Mouse (Mus musculus): ENCODE data around the gene Olfr1432. TPM values are rescaled to one million over a fixed set of nuclear protein-coding genes. Genes with fewer than 3 reads are reported as not detected.

Gene Olfr1432
- polyA plus RNA-seq (2014; fragmentation: Illumina TruSeq; extraction: RNeasy Lipid Tissue Mini Kit (QIAGEN cat#74804); ENCODE audit: low read depth, low replicate concordance): not detected

GRCm38 (mm10) chr19:12232496-12232895, at the start of gene Olfr1432:
TSS of gene Olfr1432 (minus strand) at chr19:12232596.

DNA sequence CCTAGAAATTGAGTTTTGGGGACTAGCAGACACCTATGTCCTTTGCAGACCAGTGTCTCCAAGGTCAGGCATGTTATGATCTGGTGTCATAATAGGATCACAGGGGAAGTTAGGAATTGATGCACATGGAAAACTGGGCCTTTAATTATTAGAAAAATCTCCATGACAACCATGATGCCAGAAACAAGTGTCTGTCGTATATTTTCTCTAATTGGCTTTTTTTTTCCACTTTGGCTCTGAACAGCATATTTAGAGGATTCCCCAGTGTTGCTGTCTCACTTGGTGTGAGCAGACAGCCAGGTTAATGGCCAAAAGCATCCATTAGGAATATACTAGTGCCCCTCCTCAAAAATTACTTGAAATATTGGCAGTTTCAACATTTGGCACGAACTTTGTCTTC, 47.2 kb upstream of the Olfr1432 start, which contains the start of gene Olfr1434:
TSS of gene Olfr1434 (plus strand) at position 301 of the 400 bp plus-strand sequence.

DNA sequence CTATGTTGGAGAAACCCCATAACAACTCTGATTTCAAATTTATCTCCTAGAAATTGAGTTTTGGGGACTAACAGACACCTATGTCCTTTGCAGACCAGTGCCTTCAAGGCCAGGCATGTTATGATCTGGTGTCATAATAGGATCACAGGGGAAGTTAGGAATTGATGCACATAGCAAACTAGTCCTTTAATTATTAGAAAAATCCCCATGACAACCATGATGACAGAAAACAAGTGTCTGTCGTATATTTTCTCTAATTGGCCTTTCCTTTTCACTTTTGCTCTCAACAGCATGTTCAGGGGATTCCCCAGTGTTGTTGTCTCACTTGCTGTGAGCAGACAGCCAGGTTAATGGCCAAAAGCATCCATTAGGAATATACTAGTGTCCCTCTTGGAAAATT, 28.3 kb upstream of the Olfr1432 start, which contains the start of gene Olfr235:
TSS of gene Olfr235 (plus strand) at position 301 of the 400 bp plus-strand sequence.

DNA sequence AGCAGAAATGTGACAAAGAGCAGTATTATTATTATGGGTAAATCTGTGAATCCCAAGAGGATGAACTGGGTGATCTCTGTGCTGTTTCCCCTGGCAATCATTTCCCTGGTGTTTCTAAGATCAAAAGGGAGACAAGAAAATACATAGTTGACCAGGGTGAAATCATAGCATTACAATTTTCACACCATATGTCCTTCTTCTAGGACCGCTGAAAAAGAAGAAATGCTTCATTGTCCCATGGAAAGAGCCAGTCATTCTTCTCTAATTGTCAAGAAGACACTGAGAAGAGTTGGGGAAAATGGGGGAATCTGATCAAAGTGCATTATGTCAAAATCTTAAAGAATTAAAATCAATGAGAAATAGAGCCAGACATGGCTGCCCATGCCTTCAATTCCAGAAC, 9.2 kb upstream of the Olfr1432 start, which contains the start of gene Olfr262:
TSS of gene Olfr262 (minus strand) at position 101 of the 400 bp plus-strand sequence.

DNA sequence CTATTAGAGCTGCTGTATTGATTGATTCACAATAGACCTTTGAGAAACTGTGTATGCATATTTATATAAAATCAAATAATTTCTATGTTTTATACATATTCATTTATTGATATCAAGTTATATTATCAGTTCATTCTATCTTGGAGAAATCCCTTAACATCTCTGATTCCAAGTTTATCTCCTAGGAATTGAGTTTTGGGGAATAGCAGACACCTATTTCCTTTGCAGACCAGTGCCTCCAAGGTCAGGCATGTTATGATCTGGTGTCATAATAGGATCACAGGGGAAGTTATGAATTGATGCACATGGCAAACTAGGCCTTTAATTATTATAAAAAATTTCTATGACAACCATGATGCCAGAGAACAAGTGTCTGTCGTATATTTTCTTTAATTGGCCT, 32.1 kb downstream of the Olfr1432 start, which contains the start of gene Olfr1431:
TSS of gene Olfr1431 (plus strand) at position 301 of the 400 bp plus-strand sequence.

Other genes starting within 250 kb of the Olfr1432 start
- gene Olfr1423, start 191.3 kb downstream of the Olfr1432 start, polyA plus RNA-seq (2014; fragmentation: Illumina TruSeq; extraction: RNeasy Lipid Tissue Mini Kit (QIAGEN cat#74804); ENCODE audit: low read depth, low replicate concordance): not detected
- not detected for gene Olfr1424, start 169.9 kb downstream of the Olfr1432 start, polyA plus RNA-seq (2014; fragmentation: Illumina TruSeq; extraction: RNeasy Lipid Tissue Mini Kit (QIAGEN cat#74804); ENCODE audit: low read depth, low replicate concordance)
- gene Olfr1425, start 154.9 kb downstream of the Olfr1432 start, polyA plus RNA-seq (2014; fragmentation: Illumina TruSeq; extraction: RNeasy Lipid Tissue Mini Kit (QIAGEN cat#74804); ENCODE audit: low read depth, low replicate concordance): not detected
- not detected for gene Olfr1426, start 140.6 kb downstream of the Olfr1432 start, polyA plus RNA-seq (2014; fragmentation: Illumina TruSeq; extraction: RNeasy Lipid Tissue Mini Kit (QIAGEN cat#74804); ENCODE audit: low read depth, low replicate concordance)
- not detected for gene Olfr1427, start 129.3 kb downstream of the Olfr1432 start, polyA plus RNA-seq (2014; fragmentation: Illumina TruSeq; extraction: RNeasy Lipid Tissue Mini Kit (QIAGEN cat#74804); ENCODE audit: low read depth, low replicate concordance)
- gene Olfr1428, start 116.7 kb downstream of the Olfr1432 start, polyA plus RNA-seq (2014; fragmentation: Illumina TruSeq; extraction: RNeasy Lipid Tissue Mini Kit (QIAGEN cat#74804); ENCODE audit: low read depth, low replicate concordance): not detected
- not detected for gene Olfr76, start 109.4 kb downstream of the Olfr1432 start, polyA plus RNA-seq (2014; fragmentation: Illumina TruSeq; extraction: RNeasy Lipid Tissue Mini Kit (QIAGEN cat#74804); ENCODE audit: low read depth, low replicate concordance)
- not detected for gene Olfr1555-ps1, start 62.5 kb downstream of the Olfr1432 start, polyA plus RNA-seq (2014; fragmentation: Illumina TruSeq; extraction: RNeasy Lipid Tissue Mini Kit (QIAGEN cat#74804); ENCODE audit: low read depth, low replicate concordance)
- gene Olfr1431, start 32.0 kb downstream of the Olfr1432 start, polyA plus RNA-seq (2014; fragmentation: Illumina TruSeq; extraction: RNeasy Lipid Tissue Mini Kit (QIAGEN cat#74804); ENCODE audit: low read depth, low replicate concordance): not detected
- gene Olfr262, start 9.1 kb upstream of the Olfr1432 start, polyA plus RNA-seq (2014; fragmentation: Illumina TruSeq; extraction: RNeasy Lipid Tissue Mini Kit (QIAGEN cat#74804); ENCODE audit: low read depth, low replicate concordance): not detected
- not detected for gene Olfr235, start 28.4 kb upstream of the Olfr1432 start, polyA plus RNA-seq (2014; fragmentation: Illumina TruSeq; extraction: RNeasy Lipid Tissue Mini Kit (QIAGEN cat#74804); ENCODE audit: low read depth, low replicate concordance)
- gene Olfr1434, start 47.3 kb upstream of the Olfr1432 start, polyA plus RNA-seq (2014; fragmentation: Illumina TruSeq; extraction: RNeasy Lipid Tissue Mini Kit (QIAGEN cat#74804); ENCODE audit: low read depth, low replicate concordance): not detected
- not detected for gene Olfr1436, start 66.5 kb upstream of the Olfr1432 start, polyA plus RNA-seq (2014; fragmentation: Illumina TruSeq; extraction: RNeasy Lipid Tissue Mini Kit (QIAGEN cat#74804); ENCODE audit: low read depth, low replicate concordance)
- gene Olfr1437, start 92.5 kb upstream of the Olfr1432 start, polyA plus RNA-seq (2014; fragmentation: Illumina TruSeq; extraction: RNeasy Lipid Tissue Mini Kit (QIAGEN cat#74804); ENCODE audit: low read depth, low replicate concordance): not detected
- not detected for gene Olfr1438-ps1, start 103.3 kb upstream of the Olfr1432 start, polyA plus RNA-seq (2014; fragmentation: Illumina TruSeq; extraction: RNeasy Lipid Tissue Mini Kit (QIAGEN cat#74804); ENCODE audit: low read depth, low replicate concordance)
- not detected for gene Olfr1440, start 154.7 kb upstream of the Olfr1432 start, polyA plus RNA-seq (2014; fragmentation: Illumina TruSeq; extraction: RNeasy Lipid Tissue Mini Kit (QIAGEN cat#74804); ENCODE audit: low read depth, low replicate concordance)
- not detected for gene Olfr1441, start 184.8 kb upstream of the Olfr1432 start, polyA plus RNA-seq (2014; fragmentation: Illumina TruSeq; extraction: RNeasy Lipid Tissue Mini Kit (QIAGEN cat#74804); ENCODE audit: low read depth, low replicate concordance)
- not detected for gene Pfpl, start 195.3 kb upstream of the Olfr1432 start, polyA plus RNA-seq (2014; fragmentation: Illumina TruSeq; extraction: RNeasy Lipid Tissue Mini Kit (QIAGEN cat#74804); ENCODE audit: low read depth, low replicate concordance)
- gene Mpeg1, start 228.2 kb upstream of the Olfr1432 start, polyA plus RNA-seq (2014; fragmentation: Illumina TruSeq; extraction: RNeasy Lipid Tissue Mini Kit (QIAGEN cat#74804); ENCODE audit: low read depth, low replicate concordance): 77.7 TPM

All from adrenal gland, adult 10 weeks (tissue).